Mouse (Mus musculus) cerebellum, adult 2 months (tissue): Measurements from ENCODE around the gene Cenpb.

Experiments
- CTCF ChIP-seq: fragments of 200-500 bp; IDR thresholded peaks from 2 replicates; pipeline ENCODE4 v1.5.1; 2011; ENCODE audit warnings: low read depth, mild to moderate bottlenecking, control low read depth, low read length, moderate library complexity, borderline replicate concordance; ENCODE audit not compliant: insufficient read depth
- POLR2A ChIP-seq: fragments of 200-500 bp; IDR thresholded peaks from 2 replicates; pipeline ENCODE4 v1.6.1; 2011; ENCODE audit warnings: low read length, control low read depth, borderline replicate concordance; ENCODE audit not compliant: insufficient read depth

- no peak for TF ChIP-seq POLR2A
- TF ChIP-seq CTCF = no peak
Observed at GRCm38 (mm10) chr2:131148353-131149253, 31.3 kb downstream of the Cenpb start.
